Mouse (Mus musculus) C2C12 (cell line): ENCODE data around the gene Ptp4a2.

Experiments
- CEBPB ChIP-seq: IDR thresholded peaks from one replicate; pipeline ENCODE4 v1.6.1; 2011; ENCODE audit warnings: low read depth, mild to moderate bottlenecking, control low read depth, moderate library complexity
- CTCF ChIP-seq: IDR thresholded peaks from one replicate; pipeline ENCODE4 v1.5.1; 2011; ENCODE audit not compliant: control insufficient read depth, insufficient read depth, insufficient read length
- FOSL1 ChIP-seq: IDR thresholded peaks from one replicate; pipeline ENCODE4 v1.8.0; 2011; ENCODE audit warnings: mild to moderate bottlenecking, low read length; ENCODE audit not compliant: poor library complexity, insufficient read depth, severe bottlenecking
- MAX ChIP-seq: IDR thresholded peaks from one replicate; pipeline ENCODE4 v1.6.1; 2011; ENCODE audit warnings: mild to moderate bottlenecking, control low read depth
- MYOD1 ChIP-seq: IDR thresholded peaks from one replicate; pipeline ENCODE4 v1.6.1; 2011; ENCODE audit warnings: low read depth; ENCODE audit not compliant: control insufficient read depth, insufficient read length
- MYOG ChIP-seq: IDR thresholded peaks from one replicate; pipeline ENCODE4 v1.6.1; 2011; ENCODE audit not compliant: control insufficient read depth, insufficient read length; ENCODE audit errors: extremely low read depth
- USF1 ChIP-seq: IDR thresholded peaks from one replicate; pipeline ENCODE4 v1.6.1; 2011; ENCODE audit warnings: low read depth, mild to moderate bottlenecking, control low read depth, moderate library complexity

GRCm38 (mm10) chr4:129884041-129884930 lies 73.3 kb downstream of the Ptp4a2 start:
- TF ChIP-seq CTCF: no peak
- TF ChIP-seq USF1: no peak
- TF ChIP-seq MAX: no peak
- no peak for TF ChIP-seq MYOD1
- TF ChIP-seq MYOG: no peak
- no peak for TF ChIP-seq CEBPB
- TF ChIP-seq FOSL1: no peak
